Mouse (Mus musculus): ENCODE results near the gene Scimp. TPM values are rescaled to one million over a fixed set of nuclear protein-coding genes. Genes with fewer than 3 reads are reported as not detected.

The Scimp gene
- polyA plus RNA-seq, 1 experiment = 0.10 TPM

DNA sequence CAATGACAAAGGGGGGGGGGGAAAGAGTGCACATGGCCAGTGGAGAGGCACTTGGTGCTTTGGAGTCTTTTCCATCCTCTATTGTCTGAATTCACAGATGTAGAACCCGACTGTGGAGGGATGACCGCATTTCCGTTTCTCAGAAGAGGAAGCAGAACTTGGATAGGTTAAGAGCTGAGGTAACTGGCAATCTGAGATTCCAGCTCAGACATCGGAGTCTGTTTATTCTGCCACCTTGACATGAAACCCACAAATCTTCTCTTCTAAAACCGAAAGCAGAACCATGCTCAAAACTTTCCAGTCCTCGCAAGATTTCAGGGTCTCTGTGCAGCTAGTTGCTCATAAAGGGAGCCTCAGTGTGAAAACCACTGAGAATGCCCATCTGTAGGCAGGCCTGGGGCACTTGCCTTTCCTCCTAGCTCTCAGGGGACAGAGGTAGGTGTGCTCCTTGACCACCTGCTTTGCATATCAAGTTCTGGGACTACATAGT lies 8.6 kb downstream of the Scimp start:
- Histone ChIP-seq H3K27me3 (ENCODE audit: control insufficient read depth, insufficient read depth, insufficient read length) (no peaks in the 10 kb centered on the region), H3K4me3 (no peak overlapping the region), H3K79me2 (ENCODE audit: control insufficient read depth, insufficient read depth) (no peaks in the 10 kb centered on the region), H3K36me3 (ENCODE audit: control insufficient read depth, insufficient read depth) (no peaks in the 10 kb centered on the region), H3K4me2 (ENCODE audit: low read depth) (no peak overlapping the region), H3ac (ENCODE audit: control insufficient read depth, insufficient read length) (no peak overlapping the region)
- no peak for TF ChIP-seq E2F4 (IDR thresholded peaks at IDR 0.05; ENCODE audit: insufficient read depth)
- TF ChIP-seq SRF (IDR thresholded peaks at IDR 0.05; ENCODE audit: control insufficient read depth, insufficient read length, low read depth) = no peak
- no peak for TF ChIP-seq MAX (IDR thresholded peaks at IDR 0.05; ENCODE audit: low read depth)
- TF ChIP-seq TCF3 (IDR thresholded peaks at IDR 0.05; ENCODE audit: insufficient read length, low read depth) = no peak
- TF ChIP-seq USF1 (IDR thresholded peaks at IDR 0.05; ENCODE audit: low read depth) = no peak
- no peak for TF ChIP-seq MYOD1 (IDR thresholded peaks at IDR 0.05; ENCODE audit: control insufficient read depth in 1 of 3, insufficient read length in 2 of 3, low read depth in 2 of 3)
- no peak for TF ChIP-seq TCF12 (IDR thresholded peaks at IDR 0.05; ENCODE audit: insufficient read depth, poor library complexity, severe bottlenecking)
- no peak for TF ChIP-seq MYOG (IDR thresholded peaks at IDR 0.05; ENCODE audit: control insufficient read depth in 1 of 3, insufficient read depth in 1 of 3, insufficient read length in 2 of 3, low read depth in 2 of 3)
- TF ChIP-seq CEBPB (IDR thresholded peaks at IDR 0.05; ENCODE audit: insufficient read depth, poor library complexity, severe bottlenecking) = no peak
- TF ChIP-seq REST (IDR thresholded peaks at IDR 0.05; ENCODE audit: insufficient read depth, insufficient read length) = no peak
- TF ChIP-seq POLR2AphosphoS2 (IDR thresholded peaks at IDR 0.05; ENCODE audit: insufficient read length, low read depth) = no peak
- no peak for TF ChIP-seq POLR2A (IDR thresholded peaks at IDR 0.05; ENCODE audit: insufficient read length, low read depth)

DNA sequence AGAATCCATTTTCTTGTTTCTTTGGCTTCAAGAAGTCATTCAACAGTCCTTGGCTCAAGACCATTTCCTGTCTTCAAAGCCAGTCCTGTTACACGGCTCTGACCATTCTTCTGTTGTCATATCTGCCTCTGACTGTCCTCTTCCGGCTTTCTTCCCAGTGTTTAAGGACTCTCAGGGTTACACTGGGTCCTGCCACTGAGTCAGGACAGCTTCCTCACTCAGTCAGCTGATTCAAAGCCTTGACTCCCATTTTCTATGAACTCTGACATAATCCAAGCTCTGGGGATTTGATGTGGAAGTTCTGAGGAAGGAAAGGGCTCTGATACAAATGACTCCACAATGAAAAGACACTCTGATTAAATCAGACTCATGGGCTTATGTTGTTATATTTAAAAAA lies 9.5 kb downstream of the Scimp start:
- Histone ChIP-seq H3K79me2 (ENCODE audit: control insufficient read depth, insufficient read depth) (no peaks in the 10 kb centered on the region), H3K27me3 (ENCODE audit: control insufficient read depth, insufficient read depth, insufficient read length) (no peaks in the 10 kb centered on the region), H3K4me2 (ENCODE audit: low read depth) (no peak overlapping the region), H3ac (ENCODE audit: control insufficient read depth, insufficient read length) (no peak overlapping the region), H3K36me3 (ENCODE audit: control insufficient read depth, insufficient read depth) (no peaks in the 10 kb centered on the region), H3K4me3 (no peak overlapping the region)
- TF ChIP-seq MYOG (IDR thresholded peaks at IDR 0.05; ENCODE audit: control insufficient read depth in 1 of 3, insufficient read depth in 1 of 3, insufficient read length in 2 of 3, low read depth in 2 of 3) (no peak), USF1 (IDR thresholded peaks at IDR 0.05; ENCODE audit: low read depth) (no peak), MYOD1 (IDR thresholded peaks at IDR 0.05; ENCODE audit: control insufficient read depth in 1 of 3, insufficient read length in 2 of 3, low read depth in 2 of 3) (no peak), REST (IDR thresholded peaks at IDR 0.05; ENCODE audit: insufficient read depth, insufficient read length) (no peak), MAX (IDR thresholded peaks at IDR 0.05; ENCODE audit: low read depth) (no peak), CEBPB (IDR thresholded peaks at IDR 0.05; ENCODE audit: insufficient read depth, poor library complexity, severe bottlenecking) (no peak), TCF3 (IDR thresholded peaks at IDR 0.05; ENCODE audit: insufficient read length, low read depth) (no peak)

GRCm38 (mm10) chr11:70802208-70802864 lies 10.1 kb downstream of the Scimp start:
- TF ChIP-seq E2F4 (IDR thresholded peaks at IDR 0.05; ENCODE audit: insufficient read depth) (no peak), MYOG (IDR thresholded peaks at IDR 0.05; ENCODE audit: control insufficient read depth in 1 of 3, insufficient read depth in 1 of 3, insufficient read length in 2 of 3, low read depth in 2 of 3) (no peak), TCF3 (IDR thresholded peaks at IDR 0.05; ENCODE audit: insufficient read length, low read depth) (no peak), TCF12 (IDR thresholded peaks at IDR 0.05; ENCODE audit: insufficient read depth, poor library complexity, severe bottlenecking) (no peak)
- Histone ChIP-seq H3K4me3 (no peak overlapping the region), H3ac (ENCODE audit: control insufficient read depth, insufficient read length) (no peak overlapping the region)

DNA sequence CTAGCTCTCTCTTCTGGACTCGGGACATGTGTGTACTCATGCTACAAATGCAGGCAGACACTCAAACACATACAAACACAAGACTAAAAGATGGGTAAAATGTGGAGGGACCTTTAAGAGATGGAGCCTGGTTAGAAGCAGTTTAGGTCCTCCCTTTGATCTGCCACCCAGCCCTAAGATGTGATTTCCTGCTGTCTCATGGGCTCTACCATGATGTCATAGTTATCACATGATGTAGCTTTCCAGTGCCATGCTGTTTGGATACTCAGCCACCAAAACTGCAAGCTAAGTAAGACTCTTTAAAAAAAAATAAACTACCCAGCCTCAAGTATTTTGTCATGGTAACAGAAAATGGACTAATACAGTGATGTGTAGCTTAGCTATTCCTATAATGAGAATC lies 20.0 kb downstream of the Scimp start:
- H3K4me2 ChIP-seq (ENCODE audit: low read depth) = no peak overlapping the region
- TF ChIP-seq TCF12 (IDR thresholded peaks at IDR 0.05; ENCODE audit: insufficient read depth, poor library complexity, severe bottlenecking) = no peak
- no peak for TF ChIP-seq CEBPB (IDR thresholded peaks at IDR 0.05; ENCODE audit: insufficient read depth, poor library complexity, severe bottlenecking)
- TF ChIP-seq MYOG (IDR thresholded peaks at IDR 0.05; ENCODE audit: control insufficient read depth in 1 of 3, insufficient read depth in 1 of 3, insufficient read length in 2 of 3, low read depth in 2 of 3) = no peak
- TF ChIP-seq REST (IDR thresholded peaks at IDR 0.05; ENCODE audit: insufficient read depth, insufficient read length) = no peak
- no peak for TF ChIP-seq SRF (IDR thresholded peaks at IDR 0.05; ENCODE audit: control insufficient read depth, insufficient read length, low read depth)
- no peak for TF ChIP-seq POLR2A (IDR thresholded peaks at IDR 0.05; ENCODE audit: insufficient read length, low read depth)
- H3ac ChIP-seq (ENCODE audit: control insufficient read depth, insufficient read length) = no peak overlapping the region
- H3K79me2 ChIP-seq (ENCODE audit: control insufficient read depth, insufficient read depth) = no peaks in the 10 kb centered on the region
- no peaks in the 10 kb centered on the region for H3K27me3 ChIP-seq (ENCODE audit: control insufficient read depth, insufficient read depth, insufficient read length)
- no peak overlapping the region for H3K4me3 ChIP-seq
- H3K36me3 ChIP-seq (ENCODE audit: control insufficient read depth, insufficient read depth) = no peaks in the 10 kb centered on the region

More at GRCm38 (mm10) chr11:70802208-70802864, 10.1 kb downstream of the Scimp start:
- Histone ChIP-seq H3K27me3 (ENCODE audit: control insufficient read depth, insufficient read depth, insufficient read length) (no peaks in the 10 kb centered on the region), H3K79me2 (ENCODE audit: control insufficient read depth, insufficient read depth) (no peaks in the 10 kb centered on the region), H3K4me2 (ENCODE audit: low read depth) (no peak overlapping the region), H3K36me3 (ENCODE audit: control insufficient read depth, insufficient read depth) (no peaks in the 10 kb centered on the region)

- H3K27me3 ChIP-seq (ENCODE audit: control insufficient read depth, insufficient read depth, insufficient read length) = no peaks in the 10 kb centered on the region
- H3K4me3 ChIP-seq = no peak overlapping the region
- no peak overlapping the region for H3ac ChIP-seq (ENCODE audit: control insufficient read depth, insufficient read length)
- no peaks in the 10 kb centered on the region for H3K36me3 ChIP-seq (ENCODE audit: control insufficient read depth, insufficient read depth)
- H3K4me2 ChIP-seq (ENCODE audit: low read depth) = no peak overlapping the region
- TF ChIP-seq USF1 (IDR thresholded peaks at IDR 0.05; ENCODE audit: low read depth) = no peak
- no peak for TF ChIP-seq TCF12 (IDR thresholded peaks at IDR 0.05; ENCODE audit: insufficient read depth, poor library complexity, severe bottlenecking)
- no peaks in the 10 kb centered on the region for H3K79me2 ChIP-seq (ENCODE audit: control insufficient read depth, insufficient read depth)
These were observed 20.7 kb downstream of the Scimp start for GRCm38 (mm10) chr11:70791676-70792075.
